Mouse (Mus musculus) liver, embryonic 14.5 days (tissue): ENCODE measurements at regions not wholly inside any gene's neighbourhood (a gene's known extent, or its start where the extent isn't known, plus 50 kb on each side); places are given as distances from the start of the nearest gene placed in this dataset.

ENCODE experiments used
- ATAC-seq: fragments of 200-750 bp; cut with Nextera tagmentation; 2 replicates; pipeline ENCODE4 v1.8.0; 2017; ENCODE audit warnings: moderate number of reproducible peaks, mild to moderate bottlenecking, moderate library complexity; ENCODE audit not compliant: insufficient read depth
- DNase-seq, 3 experiments: peaks; one replicate each; pipeline ENCODE4 v3.0.0-alpha.2; 2012 to 2013; ENCODE audit warnings: low read depth in 3 of 3, low spot score in 3 of 3
- H3K27ac ChIP-seq: fragments of 300-500 bp; sonication (generic); 2 replicates; pipeline ENCODE4 v1.5.1; 2014; ENCODE audit warnings: moderate library complexity, mild to moderate bottlenecking, control low read depth, inconsistent platforms
- H3K27me3 ChIP-seq: fragments of 300-500 bp; sonication (generic); 2 replicates; pipeline ENCODE4 v1.6.1; 2014; ENCODE audit warnings: mild to moderate bottlenecking, low read length, moderate library complexity; ENCODE audit not compliant: control insufficient read depth, insufficient read depth
- H3K36me3 ChIP-seq: fragments of 300-500 bp; sonication (generic); replicated peaks from 2 replicates; pipeline ENCODE4 v1.6.1; 2014; ENCODE audit warnings: low read depth; ENCODE audit not compliant: control insufficient read depth, insufficient read depth
- H3K4me1 ChIP-seq, 2 experiments: fragments of 200-500 bp in 1 of 2; fragments of 300-500 bp in 1 of 2; sonication (generic) in 1 of 2; replicated peaks; 2 replicates each; pipeline ENCODE4 v1.6.1; 2012 to 2014; ENCODE audit warnings: antibody characterized with exemption in 1 of 2, inconsistent platforms in 1 of 2, low read length in 1 of 2; ENCODE audit not compliant: control insufficient read depth in 2 of 2, insufficient read depth in 2 of 2
- H3K4me2 ChIP-seq: fragments of 300-500 bp; sonication (generic); 2 replicates; pipeline ENCODE4 v1.6.1; 2014; ENCODE audit warnings: low read depth, mild to moderate bottlenecking, control low read depth, moderate library complexity
- H3K4me3 ChIP-seq, 2 experiments: fragments of 200-500 bp in 1 of 2; fragments of 300-500 bp in 1 of 2; sonication (generic) in 1 of 2; 2 replicates each; pipeline ENCODE4 v1.5.1; 2012 to 2014; ENCODE audit warnings: low read depth in 2 of 2, low read length in 2 of 2, mild to moderate bottlenecking in 2 of 2, control low read depth in 1 of 2, inconsistent platforms in 1 of 2, moderate library complexity in 1 of 2; ENCODE audit not compliant: insufficient read depth in 1 of 2
- H3K9ac ChIP-seq: fragments of 300-500 bp; sonication (generic); replicated peaks from 2 replicates; pipeline ENCODE4 v1.6.1; 2014; ENCODE audit warnings: mild to moderate bottlenecking, control low read depth, moderate library complexity
- H3K9me3 ChIP-seq: fragments of 300-500 bp; sonication (generic); 2 replicates; pipeline ENCODE4 v1.6.1; 2016; ENCODE audit warnings: low read length, mixed read lengths; ENCODE audit not compliant: control insufficient read depth
- CTCF ChIP-seq: IDR thresholded peaks from 2 replicates; pipeline ENCODE4 v1.5.1; 2016; ENCODE audit warnings: antibody characterized with exemption, low read depth, control low read depth
- EP300 ChIP-seq: IDR thresholded peaks from 2 replicates; pipeline ENCODE4 v1.6.1; 2016; ENCODE audit warnings: antibody characterized with exemption, low read depth
- WGBS: fragments of 180-500 bp; shearing (Covaris S2); extraction: QIAGEN DNeasy Blood & Tissue Kit; methylation state at CpG from one replicate; pipeline ENCODE4 v1.1.7; 2014; ENCODE audit not compliant: insufficient replicate concordance; 5-methylcytosine and 5-hydroxymethylcytosine counted together

DNA sequence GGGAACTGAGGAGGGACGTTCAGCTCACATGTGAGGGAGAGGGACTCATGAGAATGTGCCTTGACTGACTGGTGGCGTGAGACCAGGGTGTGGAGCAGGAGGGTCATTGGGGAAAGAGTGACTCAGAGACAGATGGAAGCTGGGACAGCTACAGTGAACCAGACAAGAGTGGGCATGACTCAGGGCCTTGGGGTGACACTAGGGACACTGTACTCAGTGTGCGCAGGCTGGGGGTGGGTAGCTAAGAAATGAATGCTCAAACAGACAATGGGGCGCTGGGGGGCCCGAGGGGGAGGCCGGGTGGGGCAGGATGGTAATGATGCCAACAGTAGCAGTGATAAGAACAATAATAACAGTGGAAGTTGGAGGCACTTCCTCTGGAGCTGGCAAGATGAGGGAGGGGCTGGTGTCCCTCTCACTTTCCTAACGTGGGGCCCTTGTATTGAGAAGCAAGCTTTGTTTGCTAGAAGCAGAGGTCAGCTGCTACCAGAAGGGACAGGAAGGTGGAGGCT is 374.0 kb downstream of the Dhx35 start:
- Histone ChIP-seq H3K4me3 (no peak overlapping the region), H3K27ac (no peak overlapping the region), H3K4me1 (no peaks in the 10 kb centered on the region), H3K9ac (no peak overlapping the region), H3K36me3 (no peaks in the 10 kb centered on the region), H3K9me3 (no peaks in the 10 kb centered on the region), H3K27me3 (no peaks in the 10 kb centered on the region), H3K4me2 (no peak overlapping the region)
- 21% methylated on average over 7 of the region's 7 CpGs for WGBS
- TF ChIP-seq CTCF: no peak
- no peak for TF ChIP-seq EP300
- DNase-seq (no peak), ATAC-seq (no peak; the same call in 1 of the 2 replicates)

DNA sequence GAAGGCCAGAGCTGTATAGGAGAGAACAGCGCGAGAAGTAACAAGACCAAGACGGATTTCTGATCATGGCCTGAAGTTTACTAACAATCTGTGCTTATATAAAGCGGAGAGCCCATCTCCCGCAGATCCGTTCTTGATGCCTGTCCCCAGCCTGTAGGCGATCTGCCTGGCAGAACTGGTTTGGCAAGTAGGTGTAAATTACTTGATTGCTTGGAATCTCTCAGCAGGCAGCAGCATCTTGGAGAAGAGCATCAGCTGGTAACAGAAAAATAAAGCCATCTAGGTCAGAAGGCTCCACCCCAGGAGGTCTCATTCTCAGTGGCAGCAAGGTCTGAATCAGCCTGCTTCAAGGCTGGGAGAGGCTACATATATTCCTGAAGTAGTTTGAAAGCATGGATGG is 401.5 kb downstream of the Dhx35 start:
- no peak overlapping the region for H3K4me2 ChIP-seq
- ATAC-seq (no peak), DNase-seq (no peak)
- no peaks in the 10 kb centered on the region for H3K4me1 ChIP-seq
- H3K27me3 ChIP-seq: no peaks in the 10 kb centered on the region
- TF ChIP-seq CTCF (no peak), EP300 (no peak)
- no peaks in the 10 kb centered on the region for H3K36me3 ChIP-seq
- H3K4me3 ChIP-seq: no peak overlapping the region
- 32% methylated on average over 7 of the region's 7 CpGs for WGBS
- H3K9me3 ChIP-seq: no peaks in the 10 kb centered on the region
- no peak overlapping the region for H3K27ac ChIP-seq
- no peak overlapping the region for H3K9ac ChIP-seq

DNA sequence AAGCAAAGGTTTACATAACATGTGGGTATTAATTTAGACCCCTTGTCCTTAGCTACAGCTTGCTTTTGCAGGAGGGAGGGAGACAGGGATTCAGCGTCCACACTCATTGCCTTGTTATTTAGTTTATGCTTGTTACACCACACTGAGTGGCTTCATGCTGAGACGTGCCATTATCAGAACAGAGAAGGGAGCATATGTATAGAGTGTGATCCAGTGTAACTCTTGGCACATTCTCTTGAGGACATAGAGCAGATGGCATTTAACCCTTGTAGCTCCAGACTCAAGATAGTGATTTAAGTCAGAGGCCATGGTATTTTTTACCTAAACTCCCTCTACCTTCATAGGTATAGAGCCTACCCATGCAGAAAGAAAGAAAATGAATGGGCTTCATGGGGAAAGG is 437.7 kb downstream of the Dhx35 start:
- H3K4me3 ChIP-seq: no peak overlapping the region
- H3K4me1 ChIP-seq: no peaks in the 10 kb centered on the region
- TF ChIP-seq CTCF: no peak
- no peak for TF ChIP-seq EP300
- no peaks in the 10 kb centered on the region for H3K9me3 ChIP-seq
- H3K27me3 ChIP-seq: no peaks in the 10 kb centered on the region
- no peak overlapping the region for H3K27ac ChIP-seq
- DNase-seq (no peak), ATAC-seq (no peak)
- WGBS: 45% methylated on average over 2 of the region's 2 CpGs
- no peak overlapping the region for H3K4me2 ChIP-seq
- H3K36me3 ChIP-seq: no peaks in the 10 kb centered on the region
- no peak overlapping the region for H3K9ac ChIP-seq

GRCm38 (mm10) chr2:159235000-159235399 is 440.4 kb downstream of the Dhx35 start:
- H3K36me3 ChIP-seq: no peaks in the 10 kb centered on the region
- DNase-seq (no peak), ATAC-seq (no peak)
- no peak overlapping the region for H3K27ac ChIP-seq
- no peak overlapping the region for H3K4me2 ChIP-seq
- no peaks in the 10 kb centered on the region for H3K9me3 ChIP-seq
- WGBS: 29% methylated on average over 6 of the region's 6 CpGs
- no peaks in the 10 kb centered on the region for H3K27me3 ChIP-seq
- no peak overlapping the region for H3K4me3 ChIP-seq
- no peak overlapping the region for H3K9ac ChIP-seq
- TF ChIP-seq CTCF (no peak), EP300 (no peak)
- no peaks in the 10 kb centered on the region for H3K4me1 ChIP-seq

DNA sequence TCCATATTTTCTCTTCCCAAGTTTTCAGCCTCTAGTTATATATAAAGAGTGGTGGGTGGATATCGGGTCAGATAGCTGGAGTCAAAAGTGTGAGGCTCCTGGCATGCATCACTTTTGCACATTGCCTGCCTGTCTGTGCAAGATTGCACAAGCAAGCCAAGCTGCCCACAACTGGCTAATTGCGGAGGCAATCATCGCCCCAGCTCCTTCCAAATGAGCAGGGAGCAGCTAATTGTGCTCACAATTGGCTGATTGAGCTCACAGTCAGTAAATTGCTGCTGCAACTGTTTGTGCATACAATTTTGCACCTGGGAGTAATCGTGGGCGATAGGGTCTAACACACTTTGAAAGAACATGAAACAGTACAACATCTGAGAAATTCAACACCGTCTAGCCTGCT is 455.5 kb downstream of the Dhx35 start:
- DNase-seq (no peak), ATAC-seq (no peak)
- H3K4me3 ChIP-seq: no peak overlapping the region
- no peak overlapping the region for H3K4me2 ChIP-seq
- H3K27me3 ChIP-seq: no peaks in the 10 kb centered on the region
- no peaks in the 10 kb centered on the region for H3K36me3 ChIP-seq
- TF ChIP-seq EP300 (no peak), CTCF (no peak)
- WGBS: 70% methylated on average over 6 of the region's 6 CpGs
- no peak overlapping the region for H3K27ac ChIP-seq
- H3K4me1 ChIP-seq: no peaks in the 10 kb centered on the region
- no peak overlapping the region for H3K9ac ChIP-seq
- no peaks in the 10 kb centered on the region for H3K9me3 ChIP-seq
